Mouse (Mus musculus) kidney, postnatal 4 days (tissue): Measurements from ENCODE around the gene Lenep.
"Not testable (repeated sequence)": the region's sequence is repeated elsewhere in the genome, so short reads cannot be mapped to it uniquely, and the experiment has no call there.

Experiments
- DNase-seq, 2 experiments: peaks; one replicate each; pipeline ENCODE4 v3.0.0; 2021; ENCODE audit warnings: mixed read lengths in 2 of 2

Lenep gene

GRCm38 (mm10) chr3:89402693-89403092 is at the start of gene Lenep:
Gene Lenep (minus strand): TSS chr3:89402793.
- DNase-seq = no peak

DNA sequence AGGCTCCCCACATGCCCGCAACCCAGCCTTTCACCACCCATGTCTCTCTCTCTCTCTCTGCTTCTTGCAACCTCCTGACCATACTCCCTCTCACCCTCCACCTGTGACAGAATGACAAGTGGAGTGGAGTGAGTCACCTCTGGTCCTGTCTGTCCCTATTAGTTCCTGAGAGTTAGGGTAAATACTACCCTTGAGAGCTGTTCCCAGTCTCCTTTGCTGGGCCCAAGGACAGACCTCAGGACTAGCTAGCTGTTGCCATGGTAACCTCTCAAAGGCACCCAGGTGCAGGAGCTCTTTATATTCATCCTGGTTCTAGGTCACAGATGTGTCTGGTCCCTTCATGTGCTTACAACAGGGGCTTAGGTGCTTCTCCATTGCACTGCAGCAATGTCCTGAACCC is 49.3 kb upstream of the Lenep start:
- no peak for DNase-seq

DNA sequence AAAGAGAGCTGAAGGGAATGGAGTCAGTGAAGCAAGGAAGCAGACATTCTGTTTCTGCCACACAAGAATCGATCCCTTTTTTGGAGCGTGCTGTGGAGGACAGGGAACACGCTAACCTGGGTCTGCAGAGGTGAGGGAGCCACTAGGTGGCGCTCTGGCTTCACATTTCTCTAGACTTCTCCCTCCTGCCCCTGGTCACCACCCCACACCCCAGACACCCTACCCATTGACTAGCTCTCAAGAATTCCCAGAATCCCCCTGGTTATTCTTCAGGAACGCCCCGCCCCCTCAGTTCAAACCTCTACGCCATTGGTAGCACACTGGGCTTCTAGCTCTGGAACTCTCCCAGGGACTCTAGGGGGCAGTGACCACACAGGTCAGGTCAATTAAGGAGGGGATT is 46.9 kb upstream of the Lenep start:
- peak; percentile 82 to 88 for DNase-seq

- DNase-seq = peak; percentile 72 to 77
Measured at GRCm38 (mm10) chr3:89448720-89449537, 46.3 kb upstream of the Lenep start.

- no peak for DNase-seq
Measured at GRCm38 (mm10) chr3:89440691-89441090, 38.1 kb upstream of the Lenep start.

DNA sequence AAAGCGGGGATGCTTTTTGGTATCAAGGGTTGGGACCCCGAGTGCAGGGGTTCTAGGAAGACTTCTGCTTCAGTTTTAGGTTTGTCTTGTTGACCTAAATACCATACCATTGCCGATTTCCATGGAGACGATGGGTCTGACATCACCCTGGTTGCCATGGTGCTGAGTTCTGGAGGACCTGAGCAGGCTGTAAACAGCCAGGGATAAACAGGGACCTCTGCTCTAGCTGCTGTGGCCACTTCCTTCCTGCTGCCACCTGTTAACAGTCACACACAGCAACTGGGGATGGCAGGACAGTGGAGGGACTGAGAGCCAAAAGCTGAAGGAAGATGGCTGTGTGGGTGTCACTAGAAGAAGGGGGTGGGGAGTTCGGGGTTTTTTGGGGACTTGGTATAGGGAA is 34.7 kb upstream of the Lenep start:
- peak in 1 of 2 experiments; percentile 46 for DNase-seq

- peak; percentile 71 to 81 for DNase-seq
Measured at GRCm38 (mm10) chr3:89436176-89437113, 33.9 kb upstream of the Lenep start, which contains the start of gene Pbxip1. Gene Pbxip1 (plus strand): TSS chr3:89436706.

DNA sequence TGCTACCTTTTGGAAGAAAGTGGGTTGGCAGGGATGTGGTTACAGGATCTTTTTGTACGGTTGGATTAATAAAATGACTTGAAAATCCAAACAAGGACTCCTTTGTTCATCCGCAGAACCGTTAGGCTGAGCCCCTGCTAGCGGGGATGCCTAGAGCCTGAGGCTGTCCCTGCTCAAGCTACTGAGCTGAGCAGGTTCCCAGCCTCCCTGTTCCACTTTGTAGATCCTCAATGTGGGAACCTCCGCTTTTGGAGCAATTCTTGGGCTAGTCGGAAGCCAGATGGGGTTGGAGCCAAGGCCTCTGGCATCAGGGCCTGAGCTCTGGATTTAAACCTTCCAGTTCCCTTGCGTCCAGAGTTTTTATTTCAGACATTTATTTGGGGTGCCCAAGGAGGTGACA is 32.4 kb upstream of the Lenep start:
- no peak for DNase-seq

DNA sequence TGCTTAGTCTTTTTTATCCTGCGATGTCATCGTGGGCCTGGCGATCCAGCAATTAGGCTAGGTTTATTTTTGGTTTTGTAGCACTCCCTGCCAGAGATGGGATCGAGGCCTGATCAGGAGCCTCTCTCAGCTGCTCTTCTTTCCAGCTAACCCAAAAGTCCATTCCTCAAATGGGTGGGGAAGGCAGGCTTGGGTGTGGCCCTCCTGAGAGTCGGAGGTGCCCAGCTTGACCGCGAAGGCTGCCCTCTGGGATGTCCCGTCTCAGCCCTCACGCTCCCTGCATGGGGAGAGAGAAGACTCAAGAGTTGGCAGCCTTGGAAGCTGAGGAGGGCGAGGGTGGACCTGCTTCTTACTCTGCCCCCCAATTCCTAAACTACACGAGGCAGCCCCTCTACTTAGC is 31.9 kb upstream of the Lenep start:
- DNase-seq = no peak

DNA sequence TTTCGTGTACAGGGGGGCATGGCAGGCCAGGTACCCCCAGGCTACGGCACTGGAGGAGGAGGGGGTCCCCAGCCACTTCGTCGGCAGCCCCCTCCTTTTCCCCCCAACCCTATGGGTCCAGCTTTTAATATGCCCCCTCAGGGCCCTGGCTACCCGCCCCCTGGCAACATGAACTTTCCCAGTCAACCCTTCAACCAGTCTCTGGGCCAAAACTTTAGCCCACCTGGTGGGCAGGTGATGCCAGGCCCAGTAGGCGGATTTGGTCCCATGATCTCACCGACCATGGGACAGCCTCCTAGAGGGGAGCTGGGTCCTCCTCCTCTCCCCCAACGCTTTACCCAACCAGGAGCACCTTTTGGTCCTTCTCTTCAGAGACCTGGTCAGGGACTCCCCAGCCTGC is 30.0 kb upstream of the Lenep start:
- no peak for DNase-seq

DNA sequence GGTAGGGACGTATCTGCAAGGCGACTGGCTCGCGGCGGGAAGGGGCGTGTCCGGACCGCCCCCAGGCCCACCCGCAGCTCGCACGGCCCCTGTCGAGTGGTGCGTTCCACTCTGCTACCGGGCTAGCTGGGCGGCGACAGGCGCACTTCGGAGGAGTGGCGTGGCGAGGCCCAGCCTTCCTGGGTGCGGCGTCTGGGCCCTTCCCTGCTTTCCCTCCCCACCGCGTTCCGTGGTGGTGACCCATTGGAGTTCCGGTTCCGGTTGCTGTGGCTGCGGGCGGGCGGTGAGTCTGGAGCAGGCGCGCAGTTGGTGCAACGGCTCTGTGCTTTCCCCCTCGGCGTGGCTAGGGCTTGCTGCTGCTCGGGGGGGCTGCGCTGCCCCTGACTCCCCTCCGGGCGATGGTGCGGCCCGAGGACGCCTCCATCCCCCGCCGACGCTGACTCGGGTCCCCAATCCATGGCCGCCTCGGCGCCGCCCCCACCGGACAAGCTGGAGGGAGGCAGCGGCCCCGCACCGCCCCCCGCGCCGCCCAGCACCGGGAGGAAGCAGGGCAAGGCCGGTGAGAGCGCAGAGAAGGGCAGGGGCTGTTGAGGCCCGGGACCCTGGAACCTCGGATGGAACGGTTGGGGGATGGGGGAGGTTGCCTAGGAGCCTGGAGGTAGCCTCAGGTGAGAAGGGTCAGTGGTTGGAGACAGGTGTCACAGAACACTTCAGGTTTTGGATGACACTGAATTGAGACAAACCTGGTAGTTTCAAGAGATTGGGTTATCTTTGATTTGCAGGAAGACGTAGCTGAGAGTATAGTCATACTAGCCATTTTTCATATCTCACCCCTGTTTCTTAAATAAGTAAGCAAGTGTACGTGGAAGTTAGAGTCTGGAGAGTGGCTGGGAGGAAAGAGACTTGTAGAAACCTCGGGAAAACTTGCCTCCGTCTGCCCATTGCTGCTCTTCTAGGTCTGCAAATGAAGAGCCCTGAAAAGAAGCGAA is 27.9 kb upstream of the Lenep start, which contains the start of gene Pygo2:
TSS of gene Pygo2 (plus strand) at position 44 of the 989 bp plus-strand sequence.
- DNase-seq = peak; percentile 96 to 98

DNA sequence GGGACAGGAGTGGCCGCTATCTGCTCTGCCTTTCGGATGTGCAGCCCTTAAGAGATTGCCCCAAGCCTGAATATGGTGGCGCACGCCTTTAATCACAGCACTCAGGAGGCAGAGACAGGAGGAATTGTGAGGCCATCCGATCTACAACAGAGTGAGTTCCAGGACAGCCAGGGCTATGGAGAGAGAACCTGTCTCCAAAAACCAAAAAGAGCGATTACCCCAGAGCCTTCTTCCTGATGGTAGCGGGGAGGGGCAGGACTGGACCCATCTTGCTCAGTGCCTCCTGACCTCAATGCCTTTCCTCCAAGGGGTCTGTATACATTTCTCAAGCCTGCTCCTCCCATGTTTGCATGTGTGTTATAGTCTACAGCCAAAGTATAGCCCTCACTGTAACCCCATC is 26.4 kb upstream of the Lenep start:
- not testable (repeated sequence) for DNase-seq

- DNase-seq = no peak
Measured at GRCm38 (mm10) chr3:89425876-89426275, 23.3 kb upstream of the Lenep start.

GRCm38 (mm10) chr3:89425141-89425525 is 22.5 kb upstream of the Lenep start:
- DNase-seq = no peak

DNA sequence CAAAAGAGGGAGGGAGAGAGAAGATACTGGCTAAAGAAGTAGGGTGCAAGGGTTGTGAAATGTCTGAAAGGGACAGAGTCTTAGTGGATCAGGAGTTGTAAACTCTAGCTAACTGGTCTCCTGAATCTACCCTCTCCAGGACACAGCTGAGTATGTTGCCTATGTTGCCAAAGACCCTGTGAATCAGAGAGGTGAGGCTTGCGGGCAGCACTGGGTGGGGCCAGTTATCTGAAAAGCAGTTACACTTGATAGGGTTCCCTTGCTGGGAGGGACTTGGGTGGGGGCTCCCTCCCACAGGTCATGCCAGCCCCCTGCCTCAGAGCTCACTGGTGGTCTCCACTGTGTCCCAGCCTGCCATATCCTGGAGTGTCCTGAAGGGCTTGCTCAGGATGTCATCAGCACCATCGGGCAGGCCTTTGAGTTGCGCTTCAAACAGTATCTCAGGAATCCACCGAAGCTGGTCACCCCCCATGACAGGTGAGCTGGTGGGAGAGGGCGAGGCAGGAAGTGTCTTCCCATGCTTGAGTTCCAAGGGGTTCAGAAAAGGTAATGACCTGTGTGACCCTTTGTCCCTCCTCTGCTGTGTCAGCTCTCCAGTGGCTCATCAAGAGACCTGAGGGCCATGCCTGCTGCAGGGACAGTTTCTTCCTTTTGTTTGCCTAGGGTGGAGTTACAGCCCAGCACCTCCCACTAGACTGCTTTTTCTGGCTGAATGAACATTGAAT is 22.0 kb upstream of the Lenep start:
- DNase-seq = no peak

DNA sequence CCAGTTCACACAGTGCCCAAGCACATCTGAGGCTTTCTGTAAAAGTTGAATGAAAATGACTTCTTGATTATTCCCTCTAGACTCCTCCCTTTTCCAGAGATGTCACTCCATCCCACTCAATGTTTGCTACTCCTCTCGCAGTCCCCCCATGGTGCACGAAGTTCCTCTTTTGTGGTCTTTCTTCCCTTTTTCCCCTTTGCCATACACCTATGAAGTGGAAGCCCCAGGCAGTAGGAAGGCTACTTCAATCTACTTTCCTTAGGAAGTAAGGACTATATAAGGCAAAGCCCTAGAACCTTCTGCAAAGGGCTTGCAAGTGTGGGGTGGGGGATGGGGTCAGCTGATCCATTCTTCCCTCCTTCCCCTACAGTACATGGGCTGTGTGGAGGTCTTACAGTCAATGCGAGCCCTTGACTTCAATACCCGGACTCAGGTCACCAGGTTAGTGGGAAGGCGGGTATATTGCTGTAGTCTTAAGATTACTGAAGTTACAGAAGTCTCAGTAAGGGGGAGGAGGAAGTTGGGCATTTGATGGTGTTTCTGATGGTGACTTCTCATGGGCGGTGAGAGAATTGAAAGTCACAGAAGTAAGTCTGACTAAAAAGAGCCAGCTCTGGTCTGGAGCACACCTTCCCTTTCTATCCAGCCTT is 20.1 kb upstream of the Lenep start:
- no peak for DNase-seq

GRCm38 (mm10) chr3:89421810-89422473 is 19.3 kb upstream of the Lenep start:
- DNase-seq = peak; percentile 53 to 66

GRCm38 (mm10) chr3:89421002-89421774 is 18.6 kb upstream of the Lenep start:
- DNase-seq = peak; percentile 82 to 89

DNA sequence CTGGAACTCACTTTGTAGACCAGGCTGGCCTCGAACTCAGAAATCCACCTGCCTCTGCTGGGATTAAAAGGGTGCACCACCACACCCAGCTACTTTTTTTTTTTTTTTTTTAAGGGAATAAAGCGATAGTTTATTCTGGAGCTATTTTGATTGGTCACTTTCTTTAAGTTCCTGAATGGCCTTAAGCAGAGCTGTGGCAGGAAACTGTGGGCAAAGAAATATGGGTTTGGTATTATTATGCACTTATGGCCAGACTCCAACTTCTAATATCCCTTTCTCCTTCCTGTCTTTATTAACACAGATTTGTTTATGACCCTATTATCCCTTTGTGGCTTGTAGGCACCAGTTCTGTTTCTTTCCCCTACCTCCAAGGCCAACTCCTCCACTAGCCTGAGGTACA is 17.8 kb upstream of the Lenep start:
- no peak for DNase-seq

DNA sequence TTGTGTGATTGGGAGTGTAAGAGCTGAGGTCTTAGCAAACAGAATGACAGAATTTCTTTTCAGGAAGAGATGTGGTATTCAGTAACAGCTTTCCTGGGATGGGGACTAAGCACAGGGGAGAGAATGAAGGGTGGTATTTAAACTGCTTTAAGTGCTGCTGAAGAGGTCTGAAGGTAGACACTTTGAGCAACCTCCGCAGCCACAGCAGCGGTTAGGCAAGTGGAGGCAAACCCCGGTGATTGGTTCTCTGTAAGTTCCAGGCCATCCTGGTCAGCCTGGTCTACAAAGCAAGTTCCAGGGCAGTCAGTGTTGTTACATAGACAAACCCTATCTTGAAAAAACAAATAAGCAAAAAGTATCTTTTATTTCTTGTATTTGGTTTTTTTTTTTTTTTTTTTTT is 17.4 kb upstream of the Lenep start:
- DNase-seq = peak in 1 of 2 experiments; percentile 26
